Mouse (Mus musculus) embryonic facial prominence, embryonic 10.5 days (tissue): Measurements from ENCODE around the gene Dact1. TPM values are rescaled to one million over a fixed set of nuclear protein-coding genes. Genes with fewer than 3 reads are reported as not detected.

Source experiments
- DNase-seq: peaks from one replicate; pipeline ENCODE4 v3.0.0-alpha.2; 2017; ENCODE audit warnings: low spot score
- H3K27ac ChIP-seq: fragments of 300-500 bp; sonication (generic); replicated peaks from 2 replicates; pipeline ENCODE4 v1.5.1; 2016; ENCODE audit warnings: mild to moderate bottlenecking
- H3K27me3 ChIP-seq: fragments of 300-500 bp; sonication (generic); replicated peaks from 2 replicates; pipeline ENCODE4 v1.6.1; 2016; ENCODE audit warnings: low read depth, mild to moderate bottlenecking; ENCODE audit not compliant: poor library complexity, severe bottlenecking
- H3K36me3 ChIP-seq: fragments of 300-500 bp; sonication (generic); replicated peaks from 2 replicates; pipeline ENCODE4 v1.6.1; 2016; ENCODE audit warnings: mild to moderate bottlenecking, moderate library complexity
- H3K4me1 ChIP-seq: fragments of 300-500 bp; sonication (generic); 2 replicates; pipeline ENCODE4 v1.6.1; 2016
- H3K4me3 ChIP-seq: fragments of 300-500 bp; sonication (generic); 2 replicates; pipeline ENCODE4 v1.5.1; 2016; ENCODE audit warnings: mild to moderate bottlenecking, moderate library complexity
- H3K9me3 ChIP-seq: fragments of 300-500 bp; sonication (generic); 2 replicates; pipeline ENCODE4 v1.6.1; 2016; ENCODE audit warnings: mild to moderate bottlenecking
- WGBS: fragments of 180-500 bp; shearing (Covaris S2); methylation state at CpG from one replicate; pipeline ENCODE4 v1.1.7; 2016; 5-methylcytosine and 5-hydroxymethylcytosine counted together
- polyA plus RNA-seq: library from polyadenylated mRNA; unstranded; fragments of >200 nt; fragmentation: Nextera tagmentation; extraction: Ambion mirVana; gene quantifications from 2 replicates; pipeline ENCODE4 v1.2.1, GENCODE M21; 2016

Gene Dact1
- polyA plus RNA-seq, result 15.9 and 20.0 TPM in 2 replicates

GRCm38 (mm10) chr12:71309581-71310067, at the start of gene Dact1:
Gene Dact1, plus strand, starts transcription at chr12:71309884.
- peak; percentile 94 for DNase-seq
- Histone ChIP-seq H3K9me3 (no peaks in the 10 kb centered on the region), H3K27ac (peak within 1 kb of the TSS; percentile 97), H3K27me3 (no peaks in the 10 kb centered on the region; the same call in 1 of the 2 replicates), H3K4me1 (peaks cover 47% of the 10 kb centered on the region), H3K36me3 (peaks cover 20% of the 10 kb centered on the region), H3K4me3 (peak within 1 kb of the TSS; percentile 94)
- under 1% methylated on average over 76 of the region's 76 CpGs for WGBS

DNA sequence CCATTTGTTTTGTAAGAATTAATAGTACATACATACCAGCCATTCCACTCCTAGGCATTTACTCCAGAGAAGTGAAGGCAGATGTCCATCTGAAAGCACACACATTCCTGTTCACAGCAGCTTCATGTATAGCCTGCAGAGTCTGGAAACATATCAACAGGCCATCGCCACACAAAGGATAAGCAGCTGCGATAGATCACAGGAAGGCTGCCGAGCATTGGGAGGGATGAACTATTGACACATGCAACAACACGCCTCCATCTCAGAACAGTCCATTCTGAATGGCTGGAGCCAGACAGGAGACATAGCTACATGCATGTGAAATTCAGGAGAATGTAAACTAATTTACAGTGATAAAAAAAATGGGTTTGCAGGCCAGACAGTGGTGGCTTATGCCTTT, 45.5 kb upstream of the Dact1 start:
- no peak for DNase-seq
- WGBS, result 87% methylated on average over 4 of the region's 4 CpGs
- H3K27me3 ChIP-seq, result no peaks in the 10 kb centered on the region
- H3K4me3 ChIP-seq, result no peak overlapping the region
- H3K9me3 ChIP-seq, result peaks cover 7% of the 10 kb centered on the region
- no peaks in the 10 kb centered on the region for H3K36me3 ChIP-seq
- H3K27ac ChIP-seq, result no peak overlapping the region
- no peaks in the 10 kb centered on the region for H3K4me1 ChIP-seq

- no peak for DNase-seq
- Histone ChIP-seq H3K9me3 (peaks cover 7% of the 10 kb centered on the region), H3K4me3 (no peak overlapping the region), H3K4me1 (peaks cover 5% of the 10 kb centered on the region; the same call in 1 of the 2 replicates), H3K27me3 (no peaks in the 10 kb centered on the region), H3K27ac (no peak overlapping the region), H3K36me3 (no peaks in the 10 kb centered on the region)
- WGBS, result 93% methylated on average over 7 of the region's 7 CpGs
Measured at GRCm38 (mm10) chr12:71269367-71269766, 40.3 kb upstream of the Dact1 start.

GRCm38 (mm10) chr12:71271131-71271530, 38.6 kb upstream of the Dact1 start:
- Histone ChIP-seq H3K27ac (no peak overlapping the region), H3K36me3 (no peaks in the 10 kb centered on the region), H3K27me3 (no peaks in the 10 kb centered on the region), H3K4me1 (peaks cover 5% of the 10 kb centered on the region; the same call in 1 of the 2 replicates), H3K9me3 (peaks cover 5% of the 10 kb centered on the region), H3K4me3 (no peak overlapping the region)
- whole genome bisulfite sequencing, result 74% methylated on average over 5 of the region's 5 CpGs
- no peak for DNase-seq

- H3K9me3 ChIP-seq, result no peaks in the 10 kb centered on the region
Measured at GRCm38 (mm10) chr12:71274519-71275237, 35.0 kb upstream of the Dact1 start.

GRCm38 (mm10) chr12:71275906-71276595, 33.6 kb upstream of the Dact1 start:
- Histone ChIP-seq H3K27me3 (no peaks in the 10 kb centered on the region), H3K4me1 (peaks cover 8% of the 10 kb centered on the region), H3K4me3 (no peak overlapping the region), H3K9me3 (no peaks in the 10 kb centered on the region), H3K36me3 (no peaks in the 10 kb centered on the region), H3K27ac (no peak overlapping the region)
- DNase-seq, result no peak
- WGBS, result 89% methylated on average over 8 of the region's 8 CpGs

More at GRCm38 (mm10) chr12:71274519-71275237, 35.0 kb upstream of the Dact1 start:
- no peaks in the 10 kb centered on the region for H3K36me3 ChIP-seq
- no peak overlapping the region for H3K27ac ChIP-seq
- no peak overlapping the region for H3K4me3 ChIP-seq
- no peaks in the 10 kb centered on the region for H3K27me3 ChIP-seq
- peaks cover 12% of the 10 kb centered on the region for H3K4me1 ChIP-seq
- no peak for DNase-seq
- WGBS, result 94% methylated on average over 5 of the region's 5 CpGs

- no peaks in the 10 kb centered on the region for H3K36me3 ChIP-seq
- H3K27ac ChIP-seq, result peak overlapping the region; percentile 36
- H3K9me3 ChIP-seq, result 0 out of 2 replicates have a peak, but pooled peaks cover 5% of the 10 kb centered on the region
- H3K4me1 ChIP-seq, result peaks cover 8% of the 10 kb centered on the region
- 54% methylated on average over 12 of the region's 12 CpGs for WGBS
- H3K27me3 ChIP-seq, result no peaks in the 10 kb centered on the region
- DNase-seq, result no peak
- no peak overlapping the region for H3K4me3 ChIP-seq
Measured at GRCm38 (mm10) chr12:71279521-71280262, 30.0 kb upstream of the Dact1 start.

- Histone ChIP-seq H3K4me3 (no peak overlapping the region), H3K27ac (no peak overlapping the region), H3K4me1 (peaks cover 8% of the 10 kb centered on the region), H3K36me3 (no peaks in the 10 kb centered on the region), H3K27me3 (no peaks in the 10 kb centered on the region), H3K9me3 (0 out of 2 replicates have a peak, but pooled peaks cover 5% of the 10 kb centered on the region)
- peak; percentile 5 for DNase-seq
- WGBS, result 84% methylated on average over 12 of the region's 12 CpGs
Measured at GRCm38 (mm10) chr12:71281201-71281768, 28.4 kb upstream of the Dact1 start.

DNA sequence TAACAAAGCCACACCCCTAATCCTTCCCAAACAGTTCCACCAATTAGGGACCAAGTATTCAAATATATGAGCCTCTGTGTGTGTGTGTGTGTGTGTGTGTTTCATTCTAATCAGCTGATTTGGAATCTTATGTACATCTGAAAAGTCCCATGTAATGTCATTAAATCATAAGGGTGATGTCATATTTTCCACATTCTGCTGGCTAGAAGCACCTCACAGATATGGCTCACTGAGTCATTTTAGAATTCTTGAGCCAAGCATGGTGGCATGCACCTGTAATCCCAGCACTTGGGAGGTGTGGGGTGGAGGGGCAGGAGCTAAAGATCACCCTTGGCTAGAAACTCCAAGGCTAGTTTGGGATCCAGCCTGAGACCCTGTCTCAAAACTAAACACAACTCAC, 24.3 kb upstream of the Dact1 start:
- Histone ChIP-seq H3K27ac (no peak overlapping the region), H3K4me1 (peaks cover 5% of the 10 kb centered on the region), H3K9me3 (0 out of 2 replicates have a peak, but pooled peaks cover 5% of the 10 kb centered on the region), H3K36me3 (no peaks in the 10 kb centered on the region), H3K27me3 (no peaks in the 10 kb centered on the region), H3K4me3 (no peak overlapping the region)
- no peak for DNase-seq

DNA sequence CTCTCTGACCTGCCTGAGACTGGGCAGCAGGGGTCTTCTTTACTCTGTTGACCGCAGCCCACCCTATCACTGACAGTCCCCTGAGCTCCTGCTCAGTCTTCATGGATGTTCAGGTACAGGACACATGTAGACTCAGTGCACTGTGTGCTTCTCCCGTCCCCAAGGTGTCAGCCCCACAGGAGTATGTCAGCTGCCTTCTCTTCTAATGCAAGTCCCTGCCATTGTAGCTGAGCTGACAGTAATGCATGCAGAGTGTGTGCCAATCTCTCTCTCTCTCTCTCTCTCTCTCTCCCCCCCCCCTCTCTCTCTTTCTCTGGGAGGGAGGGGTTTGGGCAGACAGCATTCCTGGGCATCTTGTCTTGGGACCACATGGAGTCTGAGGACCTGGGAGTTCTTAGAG, 19.2 kb upstream of the Dact1 start:
- H3K36me3 ChIP-seq, result no peaks in the 10 kb centered on the region
- no peak for DNase-seq
- 67% methylated on average over 2 of the region's 2 CpGs for WGBS
- H3K9me3 ChIP-seq, result no peaks in the 10 kb centered on the region
- no peaks in the 10 kb centered on the region for H3K27me3 ChIP-seq
- H3K4me3 ChIP-seq, result no peak overlapping the region
- H3K27ac ChIP-seq, result peak overlapping the region; percentile 30; the same call in 1 of the 2 replicates
- peaks cover 28% of the 10 kb centered on the region for H3K4me1 ChIP-seq

- H3K36me3 ChIP-seq, result no peaks in the 10 kb centered on the region
- no peaks in the 10 kb centered on the region for H3K9me3 ChIP-seq
- H3K27me3 ChIP-seq, result no peaks in the 10 kb centered on the region
- peak; percentile 34 for DNase-seq
- peak overlapping the region; percentile 3; the same call in 1 of the 2 replicates for H3K27ac ChIP-seq
- peaks cover 62% of the 10 kb centered on the region for H3K4me1 ChIP-seq
- WGBS, result 24% methylated on average over 22 of the region's 22 CpGs
- H3K4me3 ChIP-seq, result peak overlapping the region; percentile 27; the same call in 1 of the 2 replicates
Measured at GRCm38 (mm10) chr12:71293960-71294942, 15.4 kb upstream of the Dact1 start.
